ENCODE assay signal across 26 mouse cellular contexts in genomic region chr9:10071271-10071670, GRCm38 (mm10).
A peak's percentile ranks its signal among the peaks of the same experiment; 100 is the strongest.
DNase-seq lines count a peak whose midpoint lies in the region; ATAC-seq lines count a peak whose summit lies in the region.
"Had no signal": no experiment of that assay in that cellular context is flagged by ENCODE, and none has a peak within 500 bp of the region (broad histone marks: within the 10 kb centered on the region; RNA-seq: fewer than 3 reads in every experiment).

No protein-coding gene starts in this region.

- H3K27me3 ChIP-seq in forebrain, embryonic 13.5 days = no peaks in the 10 kb centered on the region
- no peaks in the 10 kb centered on the region for H3K27me3 ChIP-seq in forebrain, embryonic 11.5 days (ENCODE audit: control insufficient read depth, insufficient read depth, low read length)
- H3K27me3 ChIP-seq in forebrain, embryonic 15.5 days = no peaks in the 10 kb centered on the region
- H3K27me3 ChIP-seq in forebrain, embryonic 10.5 days (ENCODE audit: poor library complexity, severe bottlenecking) = no peaks in the 10 kb centered on the region
- no peaks in the 10 kb centered on the region for H3K27me3 ChIP-seq in midbrain, embryonic 11.5 days (ENCODE audit: control insufficient read depth, insufficient read depth, low read length)
- no peaks in the 10 kb centered on the region for H3K27me3 ChIP-seq in midbrain, embryonic 10.5 days (ENCODE audit: low read depth, poor library complexity, severe bottlenecking)
- H3K27me3 ChIP-seq: CH12.LX; embryonic facial prominence, embryonic 13.5 days; embryonic facial prominence, embryonic 15.5 days; forebrain, embryonic 12.5 days; Patski had no signal

- H3K36me3 ChIP-seq in forebrain, embryonic 13.5 days (ENCODE audit: poor library complexity, severe bottlenecking) = no peaks in the 10 kb centered on the region
- no peaks in the 10 kb centered on the region for H3K36me3 ChIP-seq in forebrain, embryonic 11.5 days (ENCODE audit: control insufficient read depth, insufficient read depth, low read length)
- no peaks in the 10 kb centered on the region for H3K36me3 ChIP-seq in forebrain, embryonic 15.5 days
- no peaks in the 10 kb centered on the region for H3K36me3 ChIP-seq in forebrain, embryonic 10.5 days (replicated peaks)
- no peaks in the 10 kb centered on the region for H3K36me3 ChIP-seq in midbrain, embryonic 11.5 days (ENCODE audit: control insufficient read depth, insufficient read depth, low read length)
- no peaks in the 10 kb centered on the region for H3K36me3 ChIP-seq in midbrain, embryonic 10.5 days
- H3K36me3 ChIP-seq: embryonic facial prominence, embryonic 13.5 days; embryonic facial prominence, embryonic 15.5 days; forebrain, embryonic 12.5 days; G1E had no signal

- no peak overlapping the region for H3K4me3 ChIP-seq in forebrain, embryonic 13.5 days
- H3K4me3 ChIP-seq in forebrain, embryonic 11.5 days (ENCODE audit: low read depth, low read length) = no peak overlapping the region
- H3K4me3 ChIP-seq in forebrain, embryonic 15.5 days = no peak overlapping the region
- H3K4me3 ChIP-seq in forebrain, embryonic 10.5 days = no peak overlapping the region
- H3K4me3 ChIP-seq in midbrain, embryonic 11.5 days (ENCODE audit: low read depth, low read length) = no peak overlapping the region
- no peak overlapping the region for H3K4me3 ChIP-seq in midbrain, embryonic 10.5 days
- H3K4me3 ChIP-seq: embryonic facial prominence, embryonic 13.5 days; embryonic facial prominence, embryonic 15.5 days; erythroblast, embryonic 14.5 days; forebrain, embryonic 12.5 days had no signal

- no peak overlapping the region for H3K9ac ChIP-seq in forebrain, embryonic 13.5 days
- H3K9ac ChIP-seq in forebrain, embryonic 11.5 days (ENCODE audit: low read length) = no peak overlapping the region
- no peak overlapping the region for H3K9ac ChIP-seq in forebrain, embryonic 15.5 days (replicated peaks)
- no peak overlapping the region for H3K9ac ChIP-seq in midbrain, embryonic 11.5 days (ENCODE audit: low read length)
- H3K9ac ChIP-seq: embryonic facial prominence, embryonic 13.5 days; embryonic facial prominence, embryonic 15.5 days; forebrain, embryonic 12.5 days had no signal

- no peak overlapping the region for H3K27ac ChIP-seq in forebrain, embryonic 13.5 days
- no peak overlapping the region for H3K27ac ChIP-seq in forebrain, embryonic 11.5 days (ENCODE audit: low read depth, low read length)
- no peak overlapping the region for H3K27ac ChIP-seq in forebrain, embryonic 15.5 days (replicated peaks)
- no peak overlapping the region for H3K27ac ChIP-seq in forebrain, embryonic 10.5 days
- no peak overlapping the region for H3K27ac ChIP-seq in midbrain, embryonic 11.5 days (ENCODE audit: low read depth, low read length)
- H3K27ac ChIP-seq in midbrain, embryonic 10.5 days (replicated peaks) = no peak overlapping the region
- H3K27ac ChIP-seq: embryonic facial prominence, embryonic 13.5 days; embryonic facial prominence, embryonic 15.5 days; forebrain, embryonic 12.5 days had no signal

- no peak for DNase-seq in forebrain, embryonic 11.5 days (ENCODE audit: low spot score)
- DNase-seq in forebrain, embryonic 10.5 days (ENCODE audit: extremely low spot score, low spot score) = no peak
- DNase-seq in midbrain, embryonic 11.5 days (ENCODE audit: low spot score, missing footprints) = peak; percentile 17
- DNase-seq in midbrain, embryonic 10.5 days (ENCODE audit: low spot score) = no peak
- DNase-seq: adrenal gland, adult 8-10 months; adrenal gland, postnatal 14 days; adrenal gland, postnatal 36 days; B cell, adult 2 months; cerebellum, adult 11 months; cerebellum, adult 18-20 months; cerebellum, adult 8-10 months; cerebellum, adult 9-11 months; cerebellum, postnatal 14 days; cerebellum, postnatal 36 days; embryo, embryonic 11 days had no signal

- 69% methylated on average over 2 of the region's 2 CpGs for WGBS in forebrain, embryonic 13.5 days
- WGBS in forebrain, embryonic 11.5 days = 81% methylated on average over 2 of the region's 2 CpGs
- WGBS in forebrain, embryonic 15.5 days = 61% methylated on average over 2 of the region's 2 CpGs
- 93% methylated on average over 2 of the region's 2 CpGs for WGBS in forebrain, embryonic 10.5 days
- WGBS in midbrain, embryonic 11.5 days = 76% methylated on average over 2 of the region's 2 CpGs
- 83% methylated on average over 2 of the region's 2 CpGs for WGBS in midbrain, embryonic 10.5 days

- 0 out of 2 replicates have a peak, but pooled peaks have one; percentile 23 for ATAC-seq in forebrain, embryonic 13.5 days
- ATAC-seq in forebrain, embryonic 11.5 days (replicated peaks; ENCODE audit: low FRiP score) = no peak
- peak; percentile 67; the same call in 1 of the 2 replicates for ATAC-seq in forebrain, embryonic 15.5 days (replicated peaks)
- ATAC-seq in midbrain, embryonic 11.5 days (ENCODE audit: low FRiP score) = no peak
- ATAC-seq: activated CD4-positive, CD25-positive, alpha-beta regulatory T cell, adult 4 months; CD4-positive, CD25-positive, alpha-beta regulatory T cell, adult 4 months; Patski had no signal

- H3K4me1 ChIP-seq in forebrain, embryonic 13.5 days = peaks cover 11% of the 10 kb centered on the region; the same call in 1 of the 2 replicates
- no peaks in the 10 kb centered on the region for H3K4me1 ChIP-seq in forebrain, embryonic 11.5 days (replicated peaks; ENCODE audit: control insufficient read depth, insufficient read depth, low read length)
- peaks cover 4% of the 10 kb centered on the region for H3K4me1 ChIP-seq in forebrain, embryonic 15.5 days
- peaks cover 3% of the 10 kb centered on the region; the same call in 1 of the 2 replicates for H3K4me1 ChIP-seq in forebrain, embryonic 10.5 days
- no peaks in the 10 kb centered on the region for H3K4me1 ChIP-seq in midbrain, embryonic 11.5 days (ENCODE audit: control insufficient read depth, insufficient read depth, low read length)
- no peaks in the 10 kb centered on the region for H3K4me1 ChIP-seq in midbrain, embryonic 10.5 days
- H3K4me1 ChIP-seq: embryonic facial prominence, embryonic 13.5 days; embryonic facial prominence, embryonic 15.5 days; forebrain, embryonic 12.5 days had no signal

- no peaks in the 10 kb centered on the region for H3K9me3 ChIP-seq in forebrain, embryonic 13.5 days (replicated peaks)
- no peaks in the 10 kb centered on the region for H3K9me3 ChIP-seq in forebrain, embryonic 11.5 days (ENCODE audit: control insufficient read depth, low read length)
- H3K9me3 ChIP-seq in forebrain, embryonic 15.5 days = no peaks in the 10 kb centered on the region
- no peaks in the 10 kb centered on the region for H3K9me3 ChIP-seq in forebrain, embryonic 10.5 days
- H3K9me3 ChIP-seq in midbrain, embryonic 11.5 days (ENCODE audit: control insufficient read depth, low read length) = no peaks in the 10 kb centered on the region
- H3K9me3 ChIP-seq in midbrain, embryonic 10.5 days (replicated peaks) = no peaks in the 10 kb centered on the region
- H3K9me3 ChIP-seq: embryonic facial prominence, embryonic 13.5 days; embryonic facial prominence, embryonic 15.5 days; forebrain, embryonic 12.5 days; G1E had no signal

- no peak overlapping the region for H3K4me2 ChIP-seq in forebrain, embryonic 13.5 days
- no peak overlapping the region for H3K4me2 ChIP-seq in forebrain, embryonic 11.5 days (ENCODE audit: low read depth, low read length, severe bottlenecking)
- H3K4me2 ChIP-seq in forebrain, embryonic 15.5 days (replicated peaks) = no peak overlapping the region
- no peak overlapping the region for H3K4me2 ChIP-seq in midbrain, embryonic 11.5 days
- H3K4me2 ChIP-seq: embryonic facial prominence, embryonic 13.5 days; embryonic facial prominence, embryonic 15.5 days; forebrain, embryonic 12.5 days had no signal

Comparison
In these comparisons a context has a peak if more than half of its experiments do, and no peak if none do; other contexts are left out.
1. ATAC-seq: peak in forebrain, embryonic 13.5 days (single experiment) and forebrain, embryonic 15.5 days (single experiment); none in forebrain, embryonic 11.5 days (single experiment) and midbrain, embryonic 11.5 days (single experiment).